Mouse (Mus musculus): ENCODE results near the gene Ino80e. TPM values are rescaled to one million over a fixed set of nuclear protein-coding genes. Genes with fewer than 3 reads are reported as not detected.

The Ino80e gene
- polyA plus RNA-seq, 1 experiment from 2014 or later = 64.8 TPM

Other genes starting within 250 kb of the Ino80e start
- gene Nupr1, start 231.5 kb downstream of the Ino80e start, polyA plus RNA-seq (2015; fragmentation: Nextera tagmentation; extraction: Ambion mirVana) = 133 and 141 TPM in 2 replicates
- 40.4 and 47.6 TPM in 2 replicates for gene Sgf29, start 213.1 kb downstream of the Ino80e start, polyA plus RNA-seq (2015; fragmentation: Nextera tagmentation; extraction: Ambion mirVana)
- gene Sult1a1, start 185.9 kb downstream of the Ino80e start, polyA plus RNA-seq (2015; fragmentation: Nextera tagmentation; extraction: Ambion mirVana) = 11.9 and 13.0 TPM in 2 replicates
- gene Bola2, start 167.0 kb downstream of the Ino80e start, polyA plus RNA-seq (2015; fragmentation: Nextera tagmentation; extraction: Ambion mirVana) = 93.0 and 107 TPM in 2 replicates
- 9.0 and 9.5 TPM in 2 replicates for gene Slx1b, start 166.6 kb downstream of the Ino80e start, polyA plus RNA-seq (2015; fragmentation: Nextera tagmentation; extraction: Ambion mirVana)
- 45.8 and 55.5 TPM in 2 replicates for gene Coro1a, start 154.6 kb downstream of the Ino80e start, polyA plus RNA-seq (2015; fragmentation: Nextera tagmentation; extraction: Ambion mirVana)
- 94.8 and 109 TPM in 2 replicates for gene Mapk3, start 102.8 kb downstream of the Ino80e start, polyA plus RNA-seq (2015; fragmentation: Nextera tagmentation; extraction: Ambion mirVana)
- gene Gdpd3, start 96.0 kb downstream of the Ino80e start, polyA plus RNA-seq (2015; fragmentation: Nextera tagmentation; extraction: Ambion mirVana) = 11.1 and 15.4 TPM in 2 replicates
- gene Ypel3, start 85.4 kb downstream of the Ino80e start, polyA plus RNA-seq (2015; fragmentation: Nextera tagmentation; extraction: Ambion mirVana) = 60.6 and 65.9 TPM in 2 replicates
- gene Tbx6, start 80.9 kb downstream of the Ino80e start, polyA plus RNA-seq (2015; fragmentation: Nextera tagmentation; extraction: Ambion mirVana) = 0.27 and 0.47 TPM in 2 replicates
- gene Ppp4c, start 69.9 kb downstream of the Ino80e start, polyA plus RNA-seq (2015; fragmentation: Nextera tagmentation; extraction: Ambion mirVana) = 180 and 192 TPM in 2 replicates
- gene Fam57b, start 64.7 kb downstream of the Ino80e start, polyA plus RNA-seq (2015; fragmentation: Nextera tagmentation; extraction: Ambion mirVana) = 1.1 and 1.3 TPM in 2 replicates
- not detected in 2 replicates for gene 4930451I11Rik, start 30.7 kb downstream of the Ino80e start, polyA plus RNA-seq (2015; fragmentation: Nextera tagmentation; extraction: Ambion mirVana)
- 0.89 TPM in 1 of 2 replicates, not detected in the other for gene Doc2a, start 15.0 kb downstream of the Ino80e start, polyA plus RNA-seq (2015; fragmentation: Nextera tagmentation; extraction: Ambion mirVana)
- 22.9 and 24.4 TPM in 2 replicates for gene Hirip3, start 405 bp downstream of the Ino80e start, polyA plus RNA-seq (2015; fragmentation: Nextera tagmentation; extraction: Ambion mirVana)
- 40.1 and 43.3 TPM in 2 replicates for gene Taok2, start 22.3 kb upstream of the Ino80e start, polyA plus RNA-seq (2015; fragmentation: Nextera tagmentation; extraction: Ambion mirVana)
- gene Tmem219, start 60.5 kb upstream of the Ino80e start, polyA plus RNA-seq (2015; fragmentation: Nextera tagmentation; extraction: Ambion mirVana) = 30.2 and 34.1 TPM in 2 replicates
- 11.3 and 12.8 TPM in 2 replicates for gene Kctd13, start 66.5 kb upstream of the Ino80e start, polyA plus RNA-seq (2015; fragmentation: Nextera tagmentation; extraction: Ambion mirVana)
- gene Asphd1, start 87.2 kb upstream of the Ino80e start, polyA plus RNA-seq (2015; fragmentation: Nextera tagmentation; extraction: Ambion mirVana) = 0.18 and 0.45 TPM in 2 replicates
- gene Sez6l2, start 88.2 kb upstream of the Ino80e start, polyA plus RNA-seq (2015; fragmentation: Nextera tagmentation; extraction: Ambion mirVana) = 1.3 and 1.9 TPM in 2 replicates
- gene Cdipt, start 113.5 kb upstream of the Ino80e start, polyA plus RNA-seq (2015; fragmentation: Nextera tagmentation; extraction: Ambion mirVana) = 110 and 125 TPM in 2 replicates
- gene Cdiptos, start 113.7 kb upstream of the Ino80e start, polyA plus RNA-seq (2015; fragmentation: Nextera tagmentation; extraction: Ambion mirVana) = 1.5 and 2.1 TPM in 2 replicates
- 28.0 and 28.3 TPM in 2 replicates for gene Mvp, start 152.2 kb upstream of the Ino80e start, polyA plus RNA-seq (2015; fragmentation: Nextera tagmentation; extraction: Ambion mirVana)
- gene Pagr1b, start 154.1 kb upstream of the Ino80e start, polyA plus RNA-seq (2015; fragmentation: Nextera tagmentation; extraction: Ambion mirVana) = 0.36 TPM in 1 of 2 replicates, not detected in the other
- 43.5 and 56.6 TPM in 2 replicates for gene Pagr1a, start 155.0 kb upstream of the Ino80e start, polyA plus RNA-seq (2015; fragmentation: Nextera tagmentation; extraction: Ambion mirVana)
- gene Gm42742, start 158.7 kb upstream of the Ino80e start, polyA plus RNA-seq (2015; fragmentation: Nextera tagmentation; extraction: Ambion mirVana) = 31.1 and 39.0 TPM in 2 replicates
- gene Prrt2, start 158.8 kb upstream of the Ino80e start, polyA plus RNA-seq (2015; fragmentation: Nextera tagmentation; extraction: Ambion mirVana) = 8.5 and 9.6 TPM in 2 replicates
- 23.2 and 27.9 TPM in 2 replicates for gene Maz, start 164.7 kb upstream of the Ino80e start, polyA plus RNA-seq (2015; fragmentation: Nextera tagmentation; extraction: Ambion mirVana)
- gene Kif22, start 180.1 kb upstream of the Ino80e start, polyA plus RNA-seq (2015; fragmentation: Nextera tagmentation; extraction: Ambion mirVana) = 91.5 and 92.2 TPM in 2 replicates
- gene Zg16, start 225.0 kb upstream of the Ino80e start, polyA plus RNA-seq (2015; fragmentation: Nextera tagmentation; extraction: Ambion mirVana) = 29.5 and 61.7 TPM in 2 replicates
- gene AI467606, start 229.0 kb upstream of the Ino80e start, polyA plus RNA-seq (2015; fragmentation: Nextera tagmentation; extraction: Ambion mirVana) = 6.6 and 7.5 TPM in 2 replicates